Mouse (Mus musculus) stomach, postnatal 0 days (tissue): Measurements from ENCODE around the gene Glp2r. TPM values are rescaled to one million over a fixed set of nuclear protein-coding genes. Genes with fewer than 3 reads are reported as not detected.

Experiments
- ATAC-seq: fragments of 200-750 bp; cut with Nextera tagmentation; 2 replicates; pipeline ENCODE4 v1.8.0; 2017; ENCODE audit not compliant: low FRiP score, low TSS enrichment
- DNase-seq: peaks from one replicate; pipeline ENCODE4 v3.0.0-alpha.2; 2016; ENCODE audit warnings: low spot score
- H3K27ac ChIP-seq: fragments of 300-500 bp; sonication (generic); replicated peaks from 2 replicates; pipeline ENCODE4 v1.5.1; 2014; ENCODE audit warnings: mild to moderate bottlenecking, control low read depth
- H3K27me3 ChIP-seq: fragments of 300-500 bp; sonication (generic); 2 replicates; pipeline ENCODE4 v1.6.1; 2014; ENCODE audit warnings: low read length; ENCODE audit not compliant: control insufficient read depth, insufficient read depth
- H3K36me3 ChIP-seq: fragments of 300-500 bp; sonication (generic); 2 replicates; pipeline ENCODE4 v1.6.1; 2014; ENCODE audit warnings: low read length, mixed read lengths; ENCODE audit not compliant: control insufficient read depth, insufficient read depth
- H3K4me1 ChIP-seq: fragments of 300-500 bp; sonication (generic); replicated peaks from 2 replicates; pipeline ENCODE4 v1.6.1; 2014; ENCODE audit warnings: antibody characterized with exemption; ENCODE audit not compliant: control insufficient read depth, insufficient read depth
- H3K4me2 ChIP-seq: fragments of 300-500 bp; sonication (generic); replicated peaks from 2 replicates; pipeline ENCODE4 v1.6.1; 2014; ENCODE audit warnings: low read depth, mild to moderate bottlenecking, control low read depth, moderate library complexity
- H3K4me3 ChIP-seq: fragments of 300-500 bp; sonication (generic); 2 replicates; pipeline ENCODE4 v1.5.1; 2014; ENCODE audit warnings: low read depth, low read length, control low read depth
- H3K9ac ChIP-seq: fragments of 300-500 bp; sonication (generic); 2 replicates; pipeline ENCODE4 v1.6.1; 2014; ENCODE audit warnings: mild to moderate bottlenecking, low read length, control low read depth, mixed read lengths
- H3K9me3 ChIP-seq: fragments of 300-500 bp; sonication (generic); 2 replicates; pipeline ENCODE4 v1.6.1; 2016; ENCODE audit warnings: low read length; ENCODE audit not compliant: control insufficient read depth
- CTCF ChIP-seq: IDR thresholded peaks from 2 replicates; pipeline ENCODE4 v1.5.1; 2016; ENCODE audit warnings: antibody characterized with exemption, low read depth, mild to moderate bottlenecking, moderate library complexity
- EP300 ChIP-seq: optimal IDR thresholded peaks from 2 replicates; pipeline ENCODE3; 2016; ENCODE audit warnings: antibody characterized with exemption
- WGBS: fragments of 180-500 bp; shearing (Covaris S2); extraction: QIAGEN DNeasy Blood & Tissue Kit; methylation state at CpG from one replicate; pipeline ENCODE4 v1.1.7; 2014; 5-methylcytosine and 5-hydroxymethylcytosine counted together
- polyA plus RNA-seq: library from polyadenylated mRNA; unstranded; fragments of >200 nt; fragmentation: Nextera tagmentation; extraction: Ambion mirVana; gene quantifications from 2 replicates; pipeline ENCODE4 v1.2.1, GENCODE M21; 2015

Glp2r gene
- polyA plus RNA-seq, 1 experiment from 2014 or later = 0.50 TPM

DNA sequence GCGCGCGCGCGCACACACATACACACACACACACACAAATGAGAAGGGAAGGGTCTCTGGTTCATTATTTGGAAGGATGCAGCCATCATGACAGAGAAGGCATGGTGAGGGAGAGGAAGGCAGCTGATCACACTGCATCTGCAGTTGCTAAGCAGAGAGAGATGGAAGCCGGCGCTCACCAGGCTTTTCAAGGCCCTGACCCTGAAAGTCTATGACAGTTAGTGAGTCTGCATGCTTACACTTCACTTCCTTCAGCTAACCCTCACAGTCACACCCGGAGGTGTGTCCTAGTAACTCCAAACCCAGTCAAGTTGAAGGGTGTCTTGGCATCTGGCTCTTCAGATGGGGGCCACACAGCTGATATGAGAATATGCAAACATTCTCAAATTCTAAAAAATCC, 128.5 kb downstream of the Glp2r start:
- 89% methylated on average over 8 of the region's 8 CpGs for WGBS
- H3K4me2 ChIP-seq = no peak overlapping the region

DNA sequence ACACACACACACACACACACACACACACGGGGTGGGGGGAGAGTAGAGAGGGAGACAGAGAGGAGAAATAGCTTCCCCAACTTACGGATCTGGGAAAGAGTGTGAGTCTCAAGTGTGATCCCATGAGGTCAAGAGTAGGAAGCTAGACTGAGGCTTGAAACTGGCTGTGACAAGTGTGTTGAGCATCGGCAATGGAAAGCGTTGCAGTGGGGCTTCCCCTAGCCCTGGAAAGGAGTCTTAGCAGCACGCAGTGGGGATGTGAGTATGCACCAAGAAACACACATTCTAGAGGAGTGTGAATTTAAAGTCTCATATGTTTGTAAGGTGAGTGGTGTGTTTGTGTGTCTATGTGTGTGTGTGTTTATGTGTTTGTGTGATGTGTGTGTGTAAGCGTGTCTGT, 130.7 kb downstream of the Glp2r start:
- no peaks in the 10 kb centered on the region for H3K4me1 ChIP-seq
- ATAC-seq (no peak), DNase-seq (no peak)
- no peak for TF ChIP-seq EP300
- TF ChIP-seq CTCF = no peak
- no peak overlapping the region for H3K9ac ChIP-seq
- no peaks in the 10 kb centered on the region for H3K36me3 ChIP-seq
- H3K4me2 ChIP-seq = no peak overlapping the region
- no peaks in the 10 kb centered on the region for H3K9me3 ChIP-seq
- 87% methylated on average over 6 of the region's 6 CpGs for WGBS
- no peaks in the 10 kb centered on the region for H3K27me3 ChIP-seq
- no peak overlapping the region for H3K27ac ChIP-seq
- no peak overlapping the region for H3K4me3 ChIP-seq

More for the DNA sequence above, 128.5 kb downstream of the Glp2r start:
- H3K9me3 ChIP-seq = no peaks in the 10 kb centered on the region
- no peak for ATAC-seq
- H3K4me1 ChIP-seq = no peaks in the 10 kb centered on the region
- no peaks in the 10 kb centered on the region for H3K27me3 ChIP-seq
- no peak overlapping the region for H3K4me3 ChIP-seq
- no peaks in the 10 kb centered on the region for H3K36me3 ChIP-seq
- no peak overlapping the region for H3K9ac ChIP-seq
- no peak overlapping the region for H3K27ac ChIP-seq
- DNase-seq = no peak
- TF ChIP-seq EP300 = no peak
- TF ChIP-seq CTCF = no peak

GRCm38 (mm10) chr11:67638401-67638800, 132.6 kb downstream of the Glp2r start:
- no peak for TF ChIP-seq CTCF
- TF ChIP-seq EP300 = no peak

DNA sequence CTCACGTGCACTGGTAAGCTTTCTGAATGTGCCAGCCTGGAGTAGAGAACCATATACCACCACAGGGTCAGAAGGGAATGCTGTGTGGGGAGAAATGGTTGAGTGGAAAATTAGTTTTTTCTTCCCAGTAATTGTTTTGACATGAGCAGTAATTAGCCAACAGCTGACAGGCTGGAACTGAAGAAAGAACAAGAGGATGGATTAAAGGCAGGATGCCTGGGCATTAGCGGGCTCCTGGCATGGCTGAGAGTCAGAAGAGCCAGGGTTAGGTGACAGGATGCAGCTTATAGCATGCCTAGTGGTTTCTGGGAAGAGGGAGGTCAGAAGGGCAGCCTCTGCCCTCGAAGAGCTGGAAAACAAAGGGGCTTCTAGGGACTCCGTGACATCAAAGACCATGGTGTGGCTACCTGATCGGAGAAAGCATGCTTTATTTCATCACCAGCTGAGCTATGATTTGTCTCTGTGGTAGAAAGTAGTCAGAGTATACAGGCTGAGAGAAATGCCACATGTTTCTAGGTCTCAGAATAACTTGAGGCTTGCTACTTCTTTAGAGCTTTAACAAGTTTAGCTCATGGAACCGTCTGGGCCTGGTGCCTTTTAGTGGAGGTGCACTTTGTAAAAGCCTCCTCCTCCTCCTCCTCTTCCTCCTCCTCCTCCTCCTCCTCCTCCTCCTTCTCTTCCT, 133.9 kb downstream of the Glp2r start:
- H3K9me3 ChIP-seq = no peaks in the 10 kb centered on the region
- TF ChIP-seq EP300 (no peak), CTCF (no peak)
- ATAC-seq (no peak), DNase-seq (no peak)
- no peak overlapping the region for H3K4me3 ChIP-seq
- H3K9ac ChIP-seq = no peak overlapping the region
- no peaks in the 10 kb centered on the region for H3K36me3 ChIP-seq
- no peaks in the 10 kb centered on the region for H3K27me3 ChIP-seq
- no peak overlapping the region for H3K27ac ChIP-seq
- H3K4me2 ChIP-seq = no peak overlapping the region
- WGBS = 67% methylated on average over 6 of the region's 6 CpGs
- no peaks in the 10 kb centered on the region for H3K4me1 ChIP-seq

More at GRCm38 (mm10) chr11:67638401-67638800, 132.6 kb downstream of the Glp2r start:
- H3K9ac ChIP-seq = no peak overlapping the region
- 71% methylated on average over 3 of the region's 3 CpGs for WGBS
- no peaks in the 10 kb centered on the region for H3K4me1 ChIP-seq
- H3K27me3 ChIP-seq = no peaks in the 10 kb centered on the region
- ATAC-seq (no peak), DNase-seq (no peak)
- no peaks in the 10 kb centered on the region for H3K36me3 ChIP-seq
- no peak overlapping the region for H3K4me2 ChIP-seq
- H3K9me3 ChIP-seq = no peaks in the 10 kb centered on the region
- no peak overlapping the region for H3K4me3 ChIP-seq
- H3K27ac ChIP-seq = no peak overlapping the region

GRCm38 (mm10) chr11:67636201-67636600, 134.8 kb downstream of the Glp2r start:
- TF ChIP-seq CTCF (no peak), EP300 (no peak)
- no peak for ATAC-seq
- Histone ChIP-seq H3K4me2 (no peak overlapping the region), H3K36me3 (no peaks in the 10 kb centered on the region), H3K27ac (no peak overlapping the region), H3K27me3 (no peaks in the 10 kb centered on the region), H3K9me3 (no peaks in the 10 kb centered on the region), H3K4me1 (no peaks in the 10 kb centered on the region), H3K4me3 (no peak overlapping the region), H3K9ac (no peak overlapping the region)
- DNase-seq = no peak
- 63% methylated on average over 4 of the region's 4 CpGs for WGBS

- no peaks in the 10 kb centered on the region for H3K27me3 ChIP-seq
- no peak for ATAC-seq
- DNase-seq = no peak
- 58% methylated on average over 3 of the region's 3 CpGs for WGBS
- H3K9ac ChIP-seq = no peak overlapping the region
- H3K4me2 ChIP-seq = no peak overlapping the region
- H3K4me3 ChIP-seq = no peak overlapping the region
- no peaks in the 10 kb centered on the region for H3K9me3 ChIP-seq
- no peak overlapping the region for H3K27ac ChIP-seq
- no peak for TF ChIP-seq CTCF
- TF ChIP-seq EP300 = no peak
- H3K36me3 ChIP-seq = no peaks in the 10 kb centered on the region
- H3K4me1 ChIP-seq = no peaks in the 10 kb centered on the region
These were observed 137.2 kb downstream of the Glp2r start for GRCm38 (mm10) chr11:67633620-67634229.
